Mouse (Mus musculus): ENCODE data around the gene Zkscan7. TPM values are rescaled to one million over a fixed set of nuclear protein-coding genes. Genes with fewer than 3 reads are reported as not detected.

Zkscan7 gene
- polyA plus RNA-seq, 1 experiment from 2014 or later, result 4.5 TPM

- Histone ChIP-seq H3K27me3 (no peaks in the 10 kb centered on the region), H3K9me3 (no peaks in the 10 kb centered on the region), H3K4me3 (peak within 1 kb of the TSS; percentile 90), H3K27ac (replicated peaks) (peak within 1 kb of the TSS; percentile 88), H3K4me2 (peak within 1 kb of the TSS; percentile 73), H3K4me1 (replicated peaks) (peaks cover 6% of the 10 kb centered on the region), H3K9ac (peak within 1 kb of the TSS; percentile 99), H3K36me3 (peaks cover 32% of the 10 kb centered on the region)
- peak; percentile 99 for ATAC-seq (ENCODE audit: low FRiP score, low read depth)
- under 1% methylated on average over 43 of the region's 43 CpGs for WGBS
Measured at GRCm38 (mm10) chr9:122922936-122923381, 37.5 kb downstream of the Zkscan7 start, which contains the start of gene Zfp105. Gene Zfp105, plus strand, starts transcription at chr9:122923072.

GRCm38 (mm10) chr9:122928915-122929314 lies 43.4 kb downstream of the Zkscan7 start:
- WGBS, result 96% methylated on average over 3 of the region's 3 CpGs
- ATAC-seq (ENCODE audit: low FRiP score, low read depth), result no peak
- peaks cover 1% of the 10 kb centered on the region for H3K4me1 ChIP-seq (replicated peaks)

More at GRCm38 (mm10) chr9:122928915-122929314, 43.4 kb downstream of the Zkscan7 start:
- Histone ChIP-seq H3K9ac (no peak overlapping the region), H3K27ac (replicated peaks) (no peak overlapping the region), H3K36me3 (peaks cover 73% of the 10 kb centered on the region), H3K9me3 (no peaks in the 10 kb centered on the region), H3K4me2 (no peak overlapping the region), H3K27me3 (no peaks in the 10 kb centered on the region), H3K4me3 (no peak overlapping the region)

Other genes starting within 250 kb of the Zkscan7 start
- gene Topaz1, start 138.3 kb upstream of the Zkscan7 start, polyA plus RNA-seq (2015; fragmentation: Nextera tagmentation; extraction: Ambion mirVana), result not detected in 2 replicates
- gene Tcaim, start 80.1 kb upstream of the Zkscan7 start, polyA plus RNA-seq (2015; fragmentation: Nextera tagmentation; extraction: Ambion mirVana), result 7.7 and 8.5 TPM in 2 replicates
- gene Gm35549, start 41.6 kb upstream of the Zkscan7 start, polyA plus RNA-seq (2015; fragmentation: Nextera tagmentation; extraction: Ambion mirVana), result 0.53 and 0.66 TPM in 2 replicates
- 96.3 and 96.8 TPM in 2 replicates for gene Zfp445, start 19.7 kb upstream of the Zkscan7 start, polyA plus RNA-seq (2015; fragmentation: Nextera tagmentation; extraction: Ambion mirVana)
- 18.3 and 19.5 TPM in 2 replicates for gene Zfp105, start 37.4 kb downstream of the Zkscan7 start, polyA plus RNA-seq (2015; fragmentation: Nextera tagmentation; extraction: Ambion mirVana)
- gene 1110059G10Rik, start 65.3 kb downstream of the Zkscan7 start, polyA plus RNA-seq (2015; fragmentation: Nextera tagmentation; extraction: Ambion mirVana), result 24.0 and 32.8 TPM in 2 replicates
- 13.4 and 17.4 TPM in 2 replicates for gene Kif15, start 65.4 kb downstream of the Zkscan7 start, polyA plus RNA-seq (2015; fragmentation: Nextera tagmentation; extraction: Ambion mirVana)
- gene Tmem42, start 135.6 kb downstream of the Zkscan7 start, polyA plus RNA-seq (2015; fragmentation: Nextera tagmentation; extraction: Ambion mirVana), result 27.2 and 28.2 TPM in 2 replicates
- gene Tgm4, start 149.0 kb downstream of the Zkscan7 start, polyA plus RNA-seq (2015; fragmentation: Nextera tagmentation; extraction: Ambion mirVana), result 0.53 and 1.1 TPM in 2 replicates
- gene Zdhhc3, start 227.5 kb downstream of the Zkscan7 start, polyA plus RNA-seq (2015; fragmentation: Nextera tagmentation; extraction: Ambion mirVana), result 87.1 and 93.5 TPM in 2 replicates
- gene Exosc7, start 227.5 kb downstream of the Zkscan7 start, polyA plus RNA-seq (2015; fragmentation: Nextera tagmentation; extraction: Ambion mirVana), result 78.1 and 79.3 TPM in 2 replicates

All from hindbrain, embryonic 15.5 days (tissue).